Mouse (Mus musculus): Measurements from ENCODE around the gene Sorcs2. TPM values are rescaled to one million over a fixed set of nuclear protein-coding genes. Genes with fewer than 3 reads are reported as not detected.
A peak's percentile ranks its signal among the peaks of the same experiment; 100 is the strongest.

Gene Sorcs2
- polyA plus RNA-seq, 1 experiment from 2014 or later = 3.5 TPM

DNA sequence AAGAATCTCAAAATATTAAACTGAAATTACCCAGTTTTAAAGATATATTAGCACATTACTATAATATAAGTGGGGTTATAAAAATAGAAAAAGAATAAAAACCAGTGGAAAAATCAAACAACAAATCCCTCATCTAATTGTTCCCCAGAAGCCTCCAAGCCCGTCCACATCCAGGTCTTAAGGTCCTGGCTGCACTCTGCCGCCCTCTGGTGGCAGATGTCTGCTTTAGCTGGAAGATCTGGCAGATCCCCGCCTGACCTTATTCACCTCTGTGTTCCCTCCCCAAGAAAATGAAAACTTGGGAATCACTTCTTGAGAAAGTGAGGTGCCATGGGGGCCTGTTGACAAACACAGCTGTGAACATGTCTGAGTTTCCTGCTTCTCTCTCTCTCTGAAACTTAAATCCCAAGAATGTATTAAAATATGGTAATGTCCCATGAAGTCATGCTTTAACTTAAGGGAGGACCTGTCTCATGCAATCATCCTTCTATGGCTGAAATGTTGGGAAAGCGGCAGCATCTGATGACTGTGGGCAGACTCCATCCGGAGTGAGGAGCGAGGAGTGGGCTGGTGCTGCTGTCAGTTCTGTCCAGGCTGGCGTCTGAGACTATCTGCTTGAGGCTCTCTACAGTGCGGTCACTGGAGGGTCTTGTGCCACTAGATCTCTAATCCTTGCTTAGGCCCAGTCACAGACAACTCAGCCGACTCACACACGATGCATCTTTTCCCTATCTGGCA lies 425.9 kb downstream of the Sorcs2 start:
- H3K4me2 ChIP-seq (replicated peaks; ENCODE audit: low read depth) = no peak overlapping the region
- no peaks in the 10 kb centered on the region for H3K9me3 ChIP-seq (ENCODE audit: control insufficient read depth)
- H3K36me3 ChIP-seq (ENCODE audit: control insufficient read depth, insufficient read depth) = peaks cover 8% of the 10 kb centered on the region; the same call in 1 of the 2 replicates
- no peak for ATAC-seq
- WGBS = 66% methylated on average over 10 of the region's 10 CpGs
- no peak overlapping the region for H3K9ac ChIP-seq (ENCODE audit: low read depth, low read length)
- TF ChIP-seq CTCF (IDR thresholded peaks at IDR 0.05; ENCODE audit: low read depth) = peak; percentile 96
- H3K4me1 ChIP-seq (replicated peaks; ENCODE audit: control insufficient read depth, insufficient read depth, low read length) = no peaks in the 10 kb centered on the region
- H3K27me3 ChIP-seq (replicated peaks; ENCODE audit: control insufficient read depth, insufficient read depth, low read length) = no peaks in the 10 kb centered on the region
- H3K27ac ChIP-seq (ENCODE audit: low read depth, low read length) = no peak overlapping the region
- no peak overlapping the region for H3K4me3 ChIP-seq (ENCODE audit: low read depth, low read length)

DNA sequence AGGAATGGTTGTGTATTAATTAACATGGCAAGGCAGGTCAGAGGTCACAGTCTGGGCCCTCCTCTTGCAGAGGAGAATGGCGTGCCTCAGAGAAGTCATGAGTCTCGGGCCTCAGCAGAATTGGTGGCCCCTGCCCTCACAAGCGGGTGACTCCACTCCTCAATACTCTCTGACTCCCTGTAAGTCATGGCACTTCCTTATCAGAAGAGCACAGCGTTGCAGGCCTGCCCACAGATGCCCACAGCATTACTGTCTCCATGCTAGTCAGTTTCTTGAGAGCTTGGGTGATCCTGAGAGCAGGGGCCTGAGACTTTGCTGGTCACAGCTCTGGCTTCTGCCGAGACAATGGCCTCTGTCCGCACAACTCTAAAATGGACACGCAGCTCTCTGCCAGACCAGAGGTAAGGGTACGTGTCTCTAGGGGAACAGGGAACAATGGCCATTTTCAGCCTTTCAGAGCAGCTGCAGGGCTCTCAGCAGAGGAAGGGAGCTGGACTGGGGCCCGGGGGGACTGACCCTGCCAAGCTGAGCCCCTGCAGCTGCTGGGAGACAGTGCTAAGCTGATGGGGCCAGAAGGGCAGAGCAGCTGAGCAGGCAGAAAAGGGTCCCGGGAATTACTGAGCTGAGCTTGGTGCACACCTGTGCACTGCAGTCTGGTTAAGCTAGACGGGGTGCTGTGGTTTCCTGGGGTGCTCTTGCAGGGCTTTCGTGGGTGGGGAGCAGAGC lies 427.4 kb downstream of the Sorcs2 start:
- no peak for TF ChIP-seq CTCF (IDR thresholded peaks at IDR 0.05; ENCODE audit: low read depth)
- H3K9me3 ChIP-seq (ENCODE audit: control insufficient read depth) = no peaks in the 10 kb centered on the region
- 61% methylated on average over 12 of the region's 12 CpGs for WGBS
- no peak overlapping the region for H3K4me3 ChIP-seq (ENCODE audit: low read depth, low read length)
- no peaks in the 10 kb centered on the region for H3K27me3 ChIP-seq (replicated peaks; ENCODE audit: control insufficient read depth, insufficient read depth, low read length)
- no peak for ATAC-seq
- H3K9ac ChIP-seq (ENCODE audit: low read depth, low read length) = no peak overlapping the region
- no peak overlapping the region for H3K27ac ChIP-seq (ENCODE audit: low read depth, low read length)
- no peak overlapping the region for H3K4me2 ChIP-seq (replicated peaks; ENCODE audit: low read depth)
- H3K4me1 ChIP-seq (replicated peaks; ENCODE audit: control insufficient read depth, insufficient read depth, low read length) = no peaks in the 10 kb centered on the region
- H3K36me3 ChIP-seq (ENCODE audit: control insufficient read depth, insufficient read depth) = peaks cover 15% of the 10 kb centered on the region; the same call in 1 of the 2 replicates

DNA sequence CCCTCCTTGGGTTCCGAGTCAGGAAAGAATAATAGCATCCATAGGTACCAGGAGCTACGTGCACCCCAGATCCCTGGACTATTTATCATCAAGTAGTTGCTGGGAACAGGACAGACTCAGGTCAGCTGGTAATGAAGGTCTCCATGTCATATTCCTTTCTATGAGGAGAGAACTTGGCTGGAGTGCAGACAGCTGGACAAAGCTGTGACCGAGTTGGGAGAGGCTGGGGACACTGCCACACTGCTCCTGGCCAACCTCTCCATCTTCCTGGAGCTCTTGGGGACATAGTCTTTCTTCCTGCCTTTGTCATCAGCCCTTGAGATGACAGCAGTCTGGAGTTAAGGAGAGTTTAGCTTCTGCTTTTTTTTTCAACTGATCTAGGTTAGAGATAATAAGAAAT lies 428.1 kb downstream of the Sorcs2 start:
- ATAC-seq = no peak
- no peak for TF ChIP-seq CTCF (IDR thresholded peaks at IDR 0.05; ENCODE audit: low read depth)

More for the DNA sequence above, 428.1 kb downstream of the Sorcs2 start:
- Histone ChIP-seq H3K27me3 (replicated peaks; ENCODE audit: control insufficient read depth, insufficient read depth, low read length) (no peaks in the 10 kb centered on the region), H3K4me3 (ENCODE audit: low read depth, low read length) (no peak overlapping the region), H3K36me3 (ENCODE audit: control insufficient read depth, insufficient read depth) (peaks cover 19% of the 10 kb centered on the region; the same call in 1 of the 2 replicates), H3K4me1 (replicated peaks; ENCODE audit: control insufficient read depth, insufficient read depth, low read length) (no peaks in the 10 kb centered on the region), H3K4me2 (replicated peaks; ENCODE audit: low read depth) (no peak overlapping the region), H3K9ac (ENCODE audit: low read depth, low read length) (no peak overlapping the region), H3K27ac (ENCODE audit: low read depth, low read length) (no peak overlapping the region), H3K9me3 (ENCODE audit: control insufficient read depth) (no peaks in the 10 kb centered on the region)
- 70% methylated on average over 3 of the region's 3 CpGs for WGBS

Small RNA genes lying within 50 kb of the gene (microRNA-seq; reads per million reads assigned to microRNA genes)
- gene Mir7689 = 4.3 reads per million, percentile 10 among the genes with 10 or more reads in this experiment

Other genes starting within 250 kb of the Sorcs2 start
- gene Psapl1, start 194.1 kb downstream of the Sorcs2 start, polyA plus RNA-seq (2015; fragmentation: Nextera tagmentation; extraction: Ambion mirVana) = 0.39 and 2.2 TPM in 2 replicates
- 46.6 and 48.8 TPM in 2 replicates for gene Grpel1, start 66.9 kb upstream of the Sorcs2 start, polyA plus RNA-seq (2015; fragmentation: Nextera tagmentation; extraction: Ambion mirVana)
- 2.0 and 2.3 TPM in 2 replicates for gene Tada2b, start 86.1 kb upstream of the Sorcs2 start, polyA plus RNA-seq (2015; fragmentation: Nextera tagmentation; extraction: Ambion mirVana)
- gene Ccdc96, start 86.4 kb upstream of the Sorcs2 start, polyA plus RNA-seq (2015; fragmentation: Nextera tagmentation; extraction: Ambion mirVana) = 0.20 and 0.22 TPM in 2 replicates
- 16.8 and 17.2 TPM in 2 replicates for gene Tbc1d14, start 195.1 kb upstream of the Sorcs2 start, polyA plus RNA-seq (2015; fragmentation: Nextera tagmentation; extraction: Ambion mirVana)

Data from intestine, postnatal 0 days (tissue).